Mouse (Mus musculus) gastrocnemius, adult 8-10 months (tissue): ENCODE measurements at regions not wholly inside any gene's neighbourhood (a gene's known extent, or its start where the extent isn't known, plus 50 kb on each side); places are given as distances from the start of the nearest gene placed in this dataset.
A peak's percentile ranks its signal among the peaks of the same experiment; 100 is the strongest.

Experiments used
- DNase-seq, 2 experiments: peaks; one replicate each; pipeline ENCODE4 v3.0.0; 2022; ENCODE audit warnings: low spot score in 2 of 2

- DNase-seq, result peak; percentile 9 to 23
Observed at GRCm38 (mm10) chr5:132826009-132826408, 282.9 kb upstream of the Auts2 start.

- DNase-seq, result no peak
Observed at GRCm38 (mm10) chr5:132817665-132818064, 274.5 kb upstream of the Auts2 start.

GRCm38 (mm10) chr5:132809181-132809580 lies 266.0 kb upstream of the Auts2 start:
- no peak for DNase-seq

GRCm38 (mm10) chr5:132796061-132796460 lies 252.9 kb upstream of the Auts2 start:
- DNase-seq, result no peak

GRCm38 (mm10) chr5:132792484-132792883 lies 249.3 kb upstream of the Auts2 start:
- DNase-seq, result no peak

- DNase-seq, result peak in 1 of 2 experiments; percentile 5
Observed at GRCm38 (mm10) chr5:132785291-132785690, 242.1 kb upstream of the Auts2 start.

GRCm38 (mm10) chr5:132784791-132785190 lies 241.6 kb upstream of the Auts2 start:
- DNase-seq, result no peak

- DNase-seq, result no peak
Observed at GRCm38 (mm10) chr5:132774141-132774680, 231.1 kb upstream of the Auts2 start.

GRCm38 (mm10) chr5:132760396-132760795 lies 217.3 kb upstream of the Auts2 start:
- no peak for DNase-seq

- no peak for DNase-seq
Observed at GRCm38 (mm10) chr5:132759751-132760150, 216.6 kb upstream of the Auts2 start.

GRCm38 (mm10) chr5:132758941-132759340 lies 215.8 kb upstream of the Auts2 start:
- DNase-seq, result peak in 1 of 2 experiments; percentile 43

GRCm38 (mm10) chr5:132737966-132738365 lies 194.8 kb upstream of the Auts2 start:
- no peak for DNase-seq

- no peak for DNase-seq
Observed at GRCm38 (mm10) chr5:132728689-132729189, 185.6 kb upstream of the Auts2 start.

GRCm38 (mm10) chr5:132724467-132724866 lies 181.3 kb upstream of the Auts2 start:
- no peak for DNase-seq

GRCm38 (mm10) chr5:132710301-132710700 lies 167.2 kb upstream of the Auts2 start:
- no peak for DNase-seq

- DNase-seq, result no peak
Observed at GRCm38 (mm10) chr5:132707531-132707930, 164.4 kb upstream of the Auts2 start.

GRCm38 (mm10) chr5:132703455-132704100 lies 160.4 kb upstream of the Auts2 start:
- DNase-seq, result no peak

GRCm38 (mm10) chr5:132702573-132702972 lies 159.4 kb upstream of the Auts2 start:
- no peak for DNase-seq

GRCm38 (mm10) chr5:132690784-132691183 lies 147.6 kb upstream of the Auts2 start:
- DNase-seq, result no peak

- DNase-seq, result no peak
Observed at GRCm38 (mm10) chr5:132675261-132675660, 132.1 kb upstream of the Auts2 start.

GRCm38 (mm10) chr5:132673599-132674305 lies 130.6 kb upstream of the Auts2 start:
- DNase-seq, result no peak

GRCm38 (mm10) chr5:132671496-132671895 lies 128.4 kb upstream of the Auts2 start:
- DNase-seq, result no peak

GRCm38 (mm10) chr5:132667316-132667715 lies 124.2 kb upstream of the Auts2 start:
- no peak for DNase-seq
